Mouse (Mus musculus) v-Abl transformed pro-B cells (cell line): ENCODE results near the gene Scube1.

Experiments
- in situ Hi-C, 2 experiments: fragments of 400-800 bp; cut with MboI; formaldehyde crosslinking; loops; one replicate each; pipeline ENCODE4 v1.15.1; 2025; ENCODE audit not compliant: unreplicated experiment in 2 of 2

Scube1 gene

DNA sequence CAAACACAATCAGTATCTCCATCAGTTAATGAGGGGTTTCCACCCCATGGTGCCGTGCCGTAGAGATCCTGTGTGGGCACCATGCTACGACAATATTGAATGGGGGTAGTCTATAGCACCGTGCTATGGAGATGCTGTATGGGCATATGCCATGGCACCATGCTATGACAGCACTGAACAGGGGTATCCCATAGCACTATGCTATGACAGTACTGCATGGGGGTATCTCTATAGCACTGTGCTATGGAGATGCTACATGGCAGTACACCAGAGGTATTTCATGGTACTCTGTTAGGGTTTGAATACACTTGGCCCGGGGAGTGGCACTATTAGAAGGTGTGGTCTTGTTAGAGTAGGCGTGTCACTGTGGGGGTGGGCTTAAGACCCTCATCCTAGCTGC lies 47.7 kb downstream of the Scube1 start:
- in situ Hi-C loops: no loop called here

DNA sequence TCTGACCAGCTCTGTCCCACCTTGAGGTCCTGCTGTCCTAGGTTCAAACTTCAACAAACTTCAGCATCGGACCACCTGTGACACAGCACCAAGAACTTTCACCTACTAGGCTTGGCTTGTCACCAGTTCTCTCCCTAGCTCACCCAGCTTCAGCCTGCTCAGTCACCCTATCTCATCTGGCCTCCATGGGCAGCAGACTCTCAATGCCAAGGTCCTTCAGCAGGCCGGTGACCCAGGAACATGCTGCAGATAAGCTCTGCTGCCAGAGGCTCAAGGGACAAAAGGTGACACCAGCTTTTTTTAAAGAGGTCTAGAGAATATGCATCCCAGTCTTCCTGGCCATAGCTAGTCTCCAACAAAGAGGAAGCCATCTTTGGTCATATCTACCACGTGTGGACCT lies 48.5 kb downstream of the Scube1 start:
- in situ Hi-C loops: no loop called here

DNA sequence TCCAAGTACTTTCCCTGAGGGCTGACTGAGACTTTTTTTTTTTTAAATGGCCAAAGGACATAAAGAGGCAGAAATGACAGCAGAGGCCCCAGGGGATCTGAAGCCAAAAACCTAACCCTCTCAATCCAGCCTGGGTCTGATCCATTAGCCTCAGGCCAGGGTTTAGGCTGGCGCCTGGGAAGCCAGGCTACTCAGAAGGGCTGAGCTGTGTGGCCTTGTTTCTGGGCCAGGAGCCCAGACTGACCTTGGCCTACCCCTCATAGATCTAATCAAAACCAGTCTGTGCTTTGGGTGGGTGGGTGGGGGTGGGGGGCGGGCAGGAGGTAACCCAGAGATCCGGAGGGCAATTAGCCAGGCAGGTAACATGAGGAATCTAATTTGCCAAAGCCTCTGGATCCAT lies 51.2 kb downstream of the Scube1 start:
- in situ Hi-C loops: no loop called here

DNA sequence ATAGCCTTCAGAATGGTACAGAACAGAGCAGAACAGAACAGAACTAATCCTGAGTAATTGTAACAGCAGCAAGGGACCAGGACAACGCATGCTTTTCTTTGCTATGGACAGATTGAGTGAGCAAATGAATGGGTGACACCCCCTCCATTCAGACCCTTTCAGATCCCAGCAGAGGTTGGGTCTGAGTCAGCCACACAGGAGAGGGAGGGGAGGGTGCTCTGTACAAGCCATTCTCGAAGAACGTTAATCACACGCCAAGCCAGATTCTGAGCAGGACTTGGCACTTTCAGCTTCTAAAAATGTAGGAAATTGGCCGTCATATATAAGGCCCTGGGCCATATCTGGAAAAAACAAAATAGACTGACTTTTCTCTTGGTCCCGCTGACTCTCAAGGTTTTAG lies 57.3 kb downstream of the Scube1 start:
- in situ Hi-C loops: no loop called here

DNA sequence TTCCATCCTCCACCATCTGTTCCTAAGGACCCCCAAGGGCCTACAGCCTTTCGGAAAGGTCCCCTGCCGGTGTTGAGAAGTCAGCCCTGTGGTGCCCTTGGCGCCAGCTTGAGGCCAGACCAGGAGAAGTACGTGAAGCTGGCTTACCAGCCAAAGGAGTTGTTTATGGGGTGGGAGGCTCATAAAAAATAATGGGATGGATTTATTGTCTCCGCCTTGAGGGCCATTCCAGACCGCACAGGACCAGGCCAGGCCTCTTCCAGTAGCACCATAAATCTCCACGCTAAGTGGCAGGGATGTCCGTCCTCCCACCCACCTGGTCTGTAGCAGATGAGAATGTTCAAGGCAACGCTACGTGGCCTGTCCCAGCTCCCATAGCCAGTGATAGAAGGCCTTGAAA lies 58.4 kb downstream of the Scube1 start:
- in situ Hi-C loops: no loop called here

GRCm38 (mm10) chr15:83665993-83666392 lies 58.8 kb downstream of the Scube1 start:
- in situ Hi-C loops: no loop called here

DNA sequence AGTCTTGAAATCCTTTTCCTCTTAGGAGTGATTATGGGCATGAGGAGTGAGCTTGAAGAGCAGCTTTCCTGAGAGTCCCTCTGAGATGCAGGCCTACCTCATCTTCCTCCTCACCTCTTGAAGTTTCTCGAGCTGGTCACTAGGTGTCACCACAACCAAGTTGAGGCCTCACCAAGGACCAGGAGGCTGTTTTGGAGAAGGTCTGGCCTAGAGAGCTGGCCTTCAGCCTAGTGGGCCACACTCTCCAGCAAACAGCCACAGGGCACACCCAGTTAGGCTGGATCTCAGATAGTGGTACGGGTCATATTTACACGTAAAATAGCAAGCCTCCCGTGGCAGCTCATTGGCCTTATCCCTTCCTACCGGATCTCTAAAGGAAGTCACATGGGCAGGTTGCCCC lies 60.1 kb downstream of the Scube1 start:
- in situ Hi-C loops: no loop called here

DNA sequence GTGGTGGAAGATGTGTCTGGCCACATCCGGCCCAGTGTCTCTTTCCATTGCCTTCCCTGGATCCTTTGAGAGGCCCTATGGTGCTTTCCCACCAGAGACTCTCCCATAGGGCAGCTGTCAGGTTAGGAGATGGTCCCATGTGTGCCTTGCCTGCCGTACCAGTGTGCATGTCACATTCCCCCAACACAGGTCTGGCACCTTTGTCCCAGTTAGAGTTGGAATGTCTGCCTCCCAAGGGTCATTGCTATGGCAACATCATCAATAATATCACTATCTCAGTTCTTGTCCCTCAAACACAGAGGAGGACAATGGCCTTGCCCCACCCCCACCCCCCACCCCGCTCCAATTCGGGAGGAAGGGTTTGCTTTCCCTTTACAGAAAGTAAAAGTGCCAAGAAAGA lies 61.8 kb downstream of the Scube1 start:
- in situ Hi-C loops: no loop called here

GRCm38 (mm10) chr15:83662106-83662505 lies 62.7 kb downstream of the Scube1 start:
- in situ Hi-C loops: no loop called here

DNA sequence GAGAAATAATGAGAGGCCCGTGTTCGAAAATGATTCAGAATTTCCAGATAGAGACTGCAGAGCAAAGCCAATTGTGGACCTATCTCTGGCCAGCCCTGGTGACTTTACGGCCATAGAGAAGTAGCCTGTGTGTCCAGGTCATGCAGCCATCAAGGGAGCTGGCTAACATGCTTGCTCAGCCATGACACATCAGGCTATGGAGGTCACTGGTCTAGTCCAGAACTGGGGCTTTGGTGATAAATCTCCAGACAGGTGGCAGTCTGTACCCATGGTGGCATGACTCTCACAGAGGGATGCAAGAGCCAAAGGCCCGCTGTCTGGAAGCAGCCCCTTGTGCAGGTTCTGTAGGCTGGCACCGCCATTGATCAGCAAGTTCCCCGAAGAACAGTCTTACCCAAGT lies 82.3 kb downstream of the Scube1 start:
- in situ Hi-C loops: loop anchor here (25.0 kb wide), 2 partner anchors 745 to 995 kb away; no protein-coding TSS in a partner anchor

DNA sequence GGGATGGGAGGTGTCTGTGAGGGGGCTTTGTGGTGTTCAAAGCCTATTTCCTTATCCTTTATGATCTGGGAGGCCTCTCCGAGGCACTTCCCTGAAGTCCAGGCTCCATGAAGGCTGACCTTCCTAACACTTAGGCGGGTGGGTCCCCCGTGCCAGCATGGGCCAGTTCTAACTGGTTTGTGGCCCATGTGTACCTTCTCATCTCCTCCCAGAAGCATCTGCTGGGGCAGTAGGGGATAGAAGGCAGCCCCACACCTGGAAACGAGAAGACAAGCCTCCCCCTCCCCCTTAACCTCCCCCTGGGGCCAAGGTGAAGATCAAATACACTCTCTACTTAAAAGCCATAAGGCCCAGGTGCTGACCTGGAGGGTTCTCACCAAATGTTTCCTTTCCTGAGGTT lies 84.6 kb downstream of the Scube1 start:
- in situ Hi-C loops: loop anchor here (25.0 kb wide), 2 partner anchors 747 to 997 kb away; no protein-coding TSS in a partner anchor

DNA sequence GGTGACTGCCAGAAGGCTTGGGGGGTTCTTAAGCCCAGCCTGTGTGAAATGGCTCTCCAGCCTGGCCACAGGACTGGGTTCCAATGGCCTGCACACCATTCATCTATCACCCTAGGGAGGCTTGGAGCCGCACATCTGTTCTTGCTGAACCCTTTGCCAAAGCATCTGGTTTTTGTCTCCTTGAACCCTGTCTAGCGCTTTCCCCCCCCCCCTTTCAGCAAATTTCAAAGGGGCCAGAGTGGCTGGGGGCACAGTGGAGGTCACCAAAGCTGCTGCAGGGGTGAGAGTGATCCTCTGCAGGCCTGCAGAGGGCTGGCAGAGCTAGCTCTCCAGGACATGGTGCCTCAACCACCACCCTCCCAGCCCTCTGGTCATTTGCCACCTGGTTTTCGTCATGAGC lies 85.7 kb downstream of the Scube1 start:
- in situ Hi-C loops: loop anchor here (10.0 to 25.0 kb wide), 3 partner anchors 748 to 998 kb away; no protein-coding TSS in a partner anchor

GRCm38 (mm10) chr15:83638196-83638899 lies 86.5 kb downstream of the Scube1 start:
- in situ Hi-C loops: loop anchor here (10.0 to 25.0 kb wide), 3 partner anchors 749 to 999 kb away; no protein-coding TSS in a partner anchor

GRCm38 (mm10) chr15:83636759-83637158 lies 88.1 kb downstream of the Scube1 start:
- in situ Hi-C loops: loop anchor here (10.0 to 25.0 kb wide), 3 partner anchors 751 to 1001 kb away; no protein-coding TSS in a partner anchor

GRCm38 (mm10) chr15:83635251-83635650 lies 89.6 kb downstream of the Scube1 start:
- in situ Hi-C loops: loop anchor here (10.0 to 25.0 kb wide), 3 partner anchors 752 to 1002 kb away; no protein-coding TSS in a partner anchor

- in situ Hi-C loops: loop anchor here (10.0 to 25.0 kb wide), 3 partner anchors 753 to 1003 kb away; no protein-coding TSS in a partner anchor
These were observed 90.7 kb downstream of the Scube1 start for GRCm38 (mm10) chr15:83634076-83634475.

- in situ Hi-C loops: loop anchor here (10.0 to 25.0 kb wide), 3 partner anchors 756 to 1006 kb away; no protein-coding TSS in a partner anchor
These were observed 93.8 kb downstream of the Scube1 start for GRCm38 (mm10) chr15:83631071-83631470.

GRCm38 (mm10) chr15:83629716-83630115 lies 95.1 kb downstream of the Scube1 start:
- in situ Hi-C loops: loop anchor here (10.0 to 25.0 kb wide), 3 partner anchors 758 to 1008 kb away; no protein-coding TSS in a partner anchor

DNA sequence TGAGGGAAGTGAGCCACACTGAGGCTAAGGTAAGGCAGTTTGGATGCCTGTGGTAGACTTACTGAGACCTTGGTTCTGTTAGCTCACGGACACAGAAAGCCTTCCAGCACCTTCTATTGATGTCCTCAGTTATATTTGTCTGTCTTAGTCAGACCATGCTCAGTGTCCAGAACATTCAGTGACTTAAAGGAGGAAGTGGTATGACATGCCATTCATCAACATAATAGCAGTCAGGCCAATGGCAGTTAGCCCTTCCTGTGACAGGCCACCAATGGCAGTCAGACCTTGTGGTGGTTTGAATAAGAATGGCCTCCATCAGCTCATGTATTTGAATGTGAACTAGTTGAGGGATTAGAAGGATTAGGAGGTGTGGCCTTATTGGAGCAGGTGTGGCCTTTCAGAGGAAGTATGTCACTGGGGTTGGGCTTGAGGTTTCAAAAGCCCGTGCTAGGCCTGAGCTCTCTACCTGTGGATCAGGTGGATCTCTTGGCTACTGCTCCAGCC lies 98.6 kb downstream of the Scube1 start:
- in situ Hi-C loops: loop anchor here (25.0 kb wide), 2 partner anchors 761 to 1011 kb away; no protein-coding TSS in a partner anchor

DNA sequence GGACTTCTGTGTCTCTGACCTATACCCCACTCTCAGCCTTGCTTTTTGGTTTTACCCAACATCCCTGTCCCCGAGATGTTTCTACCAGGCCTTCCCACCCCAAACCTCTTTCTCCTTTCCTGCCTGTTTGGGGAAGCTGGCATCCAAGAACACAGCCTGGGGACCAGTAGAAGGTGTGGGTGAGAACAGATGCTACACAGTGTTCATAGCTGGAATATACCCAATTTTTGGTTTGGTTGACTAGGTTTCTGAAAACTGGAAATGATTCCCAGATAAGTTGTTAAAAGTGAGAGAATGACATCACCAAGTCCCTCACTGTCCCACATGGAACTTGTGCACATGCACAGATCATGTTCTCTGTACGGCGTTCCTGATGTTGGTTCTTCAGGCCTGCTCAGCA lies 109.6 kb downstream of the Scube1 start:
- in situ Hi-C loops: loop anchor here (10.0 to 25.0 kb wide), 4 partner anchors 400 to 1022 kb away; no protein-coding TSS in a partner anchor

DNA sequence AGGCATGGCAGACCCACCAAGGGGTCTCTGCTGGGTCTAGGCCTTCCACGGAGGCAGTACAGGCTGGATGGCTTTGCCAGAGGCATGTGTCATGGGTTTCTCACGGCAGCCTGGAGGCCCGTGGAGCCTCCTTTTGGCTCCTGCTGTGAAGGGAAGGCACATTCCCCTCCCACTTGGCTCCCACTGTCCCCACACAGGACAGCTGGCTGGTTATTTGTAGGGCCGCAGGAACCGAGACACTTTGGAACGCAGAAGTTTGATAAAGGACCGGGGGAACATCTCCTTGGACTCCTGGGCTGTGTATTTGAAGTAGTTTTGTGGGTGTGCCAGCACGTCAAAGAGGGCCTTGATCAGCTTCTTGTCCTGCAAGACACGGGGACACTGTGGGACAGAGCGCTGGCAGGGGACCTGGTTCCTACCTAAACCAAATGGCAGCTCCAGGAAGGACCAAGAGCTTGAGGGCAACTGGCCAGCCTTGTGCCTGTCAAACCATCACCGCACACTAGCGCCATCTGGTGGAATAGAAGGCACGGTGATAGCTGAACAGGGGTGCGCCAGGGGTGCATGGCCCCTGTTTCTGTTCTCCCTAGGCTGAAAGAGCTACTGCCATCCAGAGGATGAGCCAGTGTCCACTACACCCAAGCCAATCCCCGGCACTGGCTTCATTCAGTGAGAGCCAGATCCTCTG lies 117.6 kb downstream of the Scube1 start:
- in situ Hi-C loops: loop anchor here (5.0 to 25.0 kb wide), 3 partner anchors 35 to 1030 kb away; no protein-coding TSS in a partner anchor
